Mouse (Mus musculus) hindbrain, embryonic 11.5 days (tissue): ENCODE results near the gene Lysmd2. TPM values are rescaled to one million over a fixed set of nuclear protein-coding genes. Genes with fewer than 3 reads are reported as not detected.

Experiments
- ATAC-seq: fragments of 200-750 bp; cut with Nextera tagmentation; 2 replicates; pipeline ENCODE4 v1.8.0; 2017; ENCODE audit warnings: mild to moderate bottlenecking, moderate TSS enrichment, moderate library complexity; ENCODE audit not compliant: low FRiP score
- DNase-seq: peaks from one replicate; pipeline ENCODE4 v3.0.0-alpha.2; 2015; ENCODE audit warnings: low spot score
- H3K27ac ChIP-seq: fragments of 300-500 bp; sonication (generic); 2 replicates; pipeline ENCODE4 v1.5.1; 2014; ENCODE audit warnings: mild to moderate bottlenecking, low read depth, low read length
- H3K27me3 ChIP-seq: fragments of 300-500 bp; sonication (generic); 2 replicates; pipeline ENCODE4 v1.6.1; 2014; ENCODE audit warnings: mild to moderate bottlenecking, low read length, moderate library complexity, mixed read lengths; ENCODE audit not compliant: control insufficient read depth, insufficient read depth
- H3K36me3 ChIP-seq: fragments of 300-500 bp; sonication (generic); 2 replicates; pipeline ENCODE4 v1.6.1; 2014; ENCODE audit warnings: mild to moderate bottlenecking, low read length, moderate library complexity, mixed read lengths; ENCODE audit not compliant: control insufficient read depth, insufficient read depth
- H3K4me1 ChIP-seq: fragments of 300-500 bp; sonication (generic); replicated peaks from 2 replicates; pipeline ENCODE4 v1.6.1; 2014; ENCODE audit warnings: low read length, mixed read lengths; ENCODE audit not compliant: control insufficient read depth, insufficient read depth
- H3K4me2 ChIP-seq: fragments of 300-500 bp; sonication (generic); replicated peaks from 2 replicates; pipeline ENCODE4 v1.6.1; 2014; ENCODE audit warnings: mild to moderate bottlenecking, low read depth, low read length
- H3K4me3 ChIP-seq: fragments of 300-500 bp; sonication (generic); 2 replicates; pipeline ENCODE4 v1.5.1; 2014; ENCODE audit warnings: low read depth, low read length
- H3K9ac ChIP-seq: fragments of 300-500 bp; sonication (generic); 2 replicates; pipeline ENCODE4 v1.6.1; 2014; ENCODE audit warnings: low read depth, low read length
- H3K9me3 ChIP-seq: fragments of 300-500 bp; sonication (generic); 2 replicates; pipeline ENCODE4 v1.6.1; 2016; ENCODE audit warnings: low read length; ENCODE audit not compliant: control insufficient read depth
- WGBS: fragments of 180-500 bp; shearing (Covaris S2); extraction: QIAGEN DNeasy Blood & Tissue Kit; methylation state at CpG from one replicate; pipeline ENCODE4 v1.1.7; 2014; 5-methylcytosine and 5-hydroxymethylcytosine counted together
- polyA plus RNA-seq: library from polyadenylated mRNA; unstranded; fragments of >200 nt; fragmentation: Nextera tagmentation; extraction: Ambion mirVana; gene quantifications from 2 replicates; pipeline ENCODE4 v1.2.1, GENCODE M21; 2014

The Lysmd2 gene
- polyA plus RNA-seq = 15.0 and 15.6 TPM in 2 replicates

DNA sequence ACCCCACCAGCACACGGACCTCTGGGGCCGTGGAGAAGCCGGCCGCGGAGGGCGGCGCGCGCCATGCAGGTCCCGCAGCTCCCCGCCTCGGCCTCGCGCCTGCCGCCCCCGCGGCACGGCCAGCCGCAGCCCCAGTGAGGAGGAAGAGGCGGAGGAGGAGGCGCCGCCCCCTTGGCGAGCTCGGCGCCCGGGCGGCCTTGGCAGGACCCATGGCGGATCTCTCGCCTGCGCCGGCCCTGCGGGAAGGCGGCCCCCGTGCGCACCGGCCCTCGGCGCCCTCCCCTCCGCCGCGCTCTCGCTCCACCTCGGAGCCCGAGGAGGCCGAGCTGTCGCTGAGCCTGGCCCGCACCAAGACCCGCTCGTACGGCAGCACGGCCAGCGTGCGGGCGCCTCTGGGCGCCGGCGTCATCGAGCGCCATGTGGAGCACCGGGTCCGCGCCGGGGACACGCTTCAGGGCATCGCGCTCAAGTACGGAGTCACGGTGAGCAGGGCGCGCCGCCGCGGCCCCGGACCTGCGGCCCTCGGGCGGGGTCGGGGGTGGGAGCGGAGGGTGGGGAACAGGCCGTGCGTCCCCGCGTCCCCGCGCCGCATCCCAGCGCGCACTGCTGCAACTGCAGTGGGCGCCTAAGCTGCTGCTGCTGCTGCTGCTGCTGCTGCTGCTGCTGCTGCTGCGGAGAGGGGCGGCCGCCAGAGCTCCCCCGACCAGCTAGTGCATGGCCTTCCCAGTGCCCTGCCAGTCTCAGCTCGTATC lies at the start of gene Lysmd2:
Gene Lysmd2 (plus strand): TSS at position 186 of the 752 bp plus-strand sequence.
- WGBS = under 1% methylated on average over 86 of the region's 94 CpGs
- peak; percentile 90 for ATAC-seq
- peak within 1 kb of the TSS; percentile 83 for H3K27ac ChIP-seq

DNA sequence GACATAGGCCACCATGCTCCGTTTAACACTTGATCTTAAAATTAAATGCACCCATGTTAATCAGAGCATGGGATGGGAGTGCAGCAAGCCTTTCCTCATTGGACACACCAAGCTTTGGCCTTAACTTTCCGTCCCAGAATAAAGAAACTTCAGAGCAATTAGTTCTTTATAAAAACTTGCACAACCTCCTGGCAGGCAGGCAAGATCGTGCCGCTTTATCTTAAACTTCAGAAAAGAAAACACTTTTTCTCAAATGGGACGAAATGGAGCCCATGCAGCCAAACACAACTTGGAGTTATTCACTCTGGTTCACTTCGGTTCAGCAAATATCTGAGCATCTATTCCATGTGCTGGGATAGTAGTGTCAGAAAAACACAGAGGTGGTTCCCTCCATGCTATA lies 46.2 kb upstream of the Lysmd2 start:
- ATAC-seq (no peak), DNase-seq (no peak)
- Histone ChIP-seq H3K9ac (no peak overlapping the region), H3K27ac (no peak overlapping the region), H3K4me1 (no peaks in the 10 kb centered on the region), H3K4me3 (no peak overlapping the region), H3K4me2 (no peak overlapping the region), H3K9me3 (no peaks in the 10 kb centered on the region), H3K36me3 (peaks cover 8% of the 10 kb centered on the region; the same call in 1 of the 2 replicates), H3K27me3 (no peaks in the 10 kb centered on the region)
- 90% methylated on average over 6 of the region's 6 CpGs for WGBS

More for the DNA sequence above, at the start of gene Lysmd2:
- Histone ChIP-seq H3K4me3 (peak within 1 kb of the TSS; percentile 74), H3K36me3 (no peaks in the 10 kb centered on the region), H3K9me3 (no peaks in the 10 kb centered on the region), H3K4me2 (peak within 1 kb of the TSS; percentile 87), H3K9ac (peak within 1 kb of the TSS; percentile 89), H3K4me1 (no peaks in the 10 kb centered on the region), H3K27me3 (no peaks in the 10 kb centered on the region)
- peak; percentile 77 for DNase-seq

DNA sequence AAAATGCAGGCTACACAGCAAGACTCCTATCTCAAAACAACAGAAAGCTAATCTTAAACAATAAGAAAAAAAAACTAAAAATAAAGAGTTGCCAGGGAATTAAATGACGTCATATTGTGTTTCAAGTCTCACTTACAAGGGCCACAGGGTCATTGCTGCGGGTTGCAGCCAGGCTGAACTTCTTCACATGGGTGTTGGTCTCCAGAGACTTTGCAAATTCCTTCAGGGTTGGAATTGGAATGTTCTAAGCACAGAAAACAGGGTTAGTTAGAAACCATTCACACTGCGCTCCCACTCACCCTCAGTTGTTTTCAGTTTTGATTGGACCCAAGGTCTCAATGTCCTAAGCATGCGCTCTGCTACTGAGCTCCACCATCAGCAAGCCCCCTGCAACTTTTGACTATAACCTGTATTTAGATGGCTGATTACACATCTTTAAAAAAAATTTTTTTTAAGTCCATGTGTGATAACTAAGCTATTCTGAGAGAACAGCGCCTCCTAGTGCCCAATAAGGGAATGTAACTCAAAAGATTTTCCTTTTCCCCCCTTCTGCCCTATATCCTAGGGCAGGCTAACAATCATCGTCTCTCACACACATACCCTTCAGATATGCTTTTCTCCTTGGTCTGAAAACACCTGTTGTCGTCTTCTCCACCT lies 43.7 kb upstream of the Lysmd2 start:
- Histone ChIP-seq H3K36me3 (no peaks in the 10 kb centered on the region), H3K4me1 (no peaks in the 10 kb centered on the region)

DNA sequence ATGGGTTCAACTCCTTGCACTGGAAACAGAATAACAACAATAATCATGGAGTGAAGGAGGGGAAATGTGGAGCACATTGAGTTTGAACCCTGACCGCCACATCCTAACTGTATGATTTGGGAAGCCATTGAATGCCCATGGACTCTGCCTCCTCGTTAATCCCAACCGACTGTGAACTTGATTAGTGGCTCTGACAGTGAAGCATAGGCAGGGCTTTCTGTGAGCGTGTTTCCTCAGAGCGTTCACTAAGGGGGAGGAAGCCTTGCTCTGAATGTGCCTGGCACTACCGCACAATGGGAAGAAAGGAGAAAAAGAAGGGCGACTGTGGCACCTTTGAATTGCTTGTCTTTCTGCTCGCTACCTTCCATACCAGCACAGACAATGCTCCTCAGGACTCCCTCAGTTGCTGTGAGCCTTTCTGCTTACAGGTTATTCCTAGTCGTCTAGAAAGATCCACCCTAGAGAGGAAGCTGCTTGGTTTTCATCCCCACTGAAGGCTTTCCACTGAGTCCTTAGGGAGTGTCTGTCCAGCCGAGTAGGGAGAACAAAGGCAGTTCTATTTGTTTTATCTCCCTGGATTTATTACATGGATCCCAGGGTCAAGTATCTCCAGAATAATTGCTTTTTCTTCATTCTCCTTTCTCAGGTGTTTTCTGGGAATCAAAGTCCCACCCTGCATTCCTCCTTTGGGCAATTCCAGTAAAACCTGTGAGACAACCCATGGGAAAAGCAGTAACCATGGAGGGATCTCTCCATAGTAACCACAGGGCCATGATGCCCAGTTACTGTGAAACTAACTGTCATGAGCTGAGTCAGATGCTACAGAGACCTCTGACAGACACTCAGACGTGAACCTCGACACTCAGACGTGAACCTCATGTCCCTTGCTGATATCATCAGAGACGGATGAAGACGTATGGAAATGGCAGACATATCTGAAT lies 35.4 kb upstream of the Lysmd2 start:
- DNase-seq (no peak), ATAC-seq (no peak)
- Histone ChIP-seq H3K4me1 (no peaks in the 10 kb centered on the region), H3K9ac (no peak overlapping the region), H3K36me3 (peaks cover 6% of the 10 kb centered on the region), H3K27me3 (no peaks in the 10 kb centered on the region), H3K27ac (no peak overlapping the region), H3K4me3 (no peak overlapping the region), H3K4me2 (no peak overlapping the region), H3K9me3 (no peaks in the 10 kb centered on the region)
- 90% methylated on average over 15 of the region's 15 CpGs for WGBS

More for the DNA sequence above, 43.7 kb upstream of the Lysmd2 start:
- WGBS = 54% methylated on average over 7 of the region's 7 CpGs
- Histone ChIP-seq H3K4me2 (no peak overlapping the region), H3K9me3 (no peaks in the 10 kb centered on the region), H3K27me3 (no peaks in the 10 kb centered on the region), H3K4me3 (no peak overlapping the region), H3K27ac (no peak overlapping the region), H3K9ac (no peak overlapping the region)
- ATAC-seq (no peak), DNase-seq (peak; percentile 54)

DNA sequence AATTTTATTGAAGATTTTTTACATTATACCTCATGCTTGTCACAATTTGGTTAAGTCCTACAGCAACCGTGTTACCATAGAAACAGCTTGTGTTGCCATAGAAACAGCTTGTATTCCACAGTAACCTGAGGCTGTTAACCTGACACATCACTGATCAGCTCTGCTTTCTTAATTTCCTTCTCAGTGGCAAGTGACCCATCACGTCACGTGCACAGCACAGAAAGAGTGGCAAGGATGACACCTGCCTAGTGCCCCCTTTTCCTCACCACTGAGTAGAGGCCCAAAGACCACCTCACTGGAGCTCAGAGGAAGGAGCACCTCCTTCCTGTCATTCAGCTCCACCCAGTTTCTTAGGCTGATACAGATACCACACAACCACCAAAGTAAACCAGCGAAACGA lies 32.1 kb upstream of the Lysmd2 start:
- H3K27me3 ChIP-seq = no peaks in the 10 kb centered on the region
- WGBS = 78% methylated on average over 5 of the region's 5 CpGs

DNA sequence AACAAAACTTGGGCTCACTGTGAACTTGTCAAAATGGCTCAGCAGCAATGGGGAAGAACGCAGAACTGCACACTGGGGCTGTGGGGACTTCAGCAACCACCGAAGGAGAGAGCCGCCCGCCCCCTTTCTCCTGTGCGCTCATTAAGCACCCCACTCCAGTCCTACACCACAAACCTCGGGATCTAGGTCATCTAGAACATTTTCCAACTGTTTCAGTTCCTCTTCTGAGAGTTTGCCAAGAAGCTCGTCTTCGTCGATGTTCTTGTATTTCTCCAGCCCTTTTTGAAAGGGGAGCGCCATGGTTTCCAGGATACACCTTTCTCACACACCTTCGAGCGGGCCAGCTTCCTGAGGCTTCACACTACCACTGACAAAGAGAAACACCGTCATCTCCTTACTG lies 28.5 kb upstream of the Lysmd2 start:
- no peaks in the 10 kb centered on the region for H3K36me3 ChIP-seq
- ATAC-seq = no peak

More for the DNA sequence above, 32.1 kb upstream of the Lysmd2 start:
- H3K4me3 ChIP-seq = no peak overlapping the region
- H3K27ac ChIP-seq = no peak overlapping the region
- no peaks in the 10 kb centered on the region for H3K4me1 ChIP-seq
- no peaks in the 10 kb centered on the region for H3K9me3 ChIP-seq
- no peak overlapping the region for H3K4me2 ChIP-seq
- DNase-seq (peak; percentile 22), ATAC-seq (peak; percentile 43; the same call in 1 of the 2 replicates)
- peaks cover 6% of the 10 kb centered on the region for H3K36me3 ChIP-seq
- H3K9ac ChIP-seq = no peak overlapping the region

DNA sequence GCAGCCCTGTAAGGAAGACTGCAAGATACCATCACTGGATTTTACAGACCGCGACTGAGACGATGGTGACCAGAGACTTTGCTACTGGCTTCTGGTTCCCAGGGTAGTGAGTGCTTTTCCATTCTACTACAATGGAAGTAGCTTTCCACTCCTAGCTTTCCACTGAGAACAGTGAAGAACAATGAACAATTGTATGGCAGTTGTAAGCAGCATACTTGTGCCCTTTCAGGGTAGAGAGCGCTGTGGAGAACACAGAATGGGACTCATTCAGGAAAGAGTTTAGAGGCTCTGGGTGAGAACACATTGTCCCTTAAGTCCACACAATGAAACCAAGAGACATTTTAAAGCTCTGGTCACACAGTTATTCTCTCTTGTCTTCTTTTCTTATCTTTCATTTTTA lies 27.9 kb upstream of the Lysmd2 start:
- DNase-seq = no peak
- no peaks in the 10 kb centered on the region for H3K27me3 ChIP-seq
- no peaks in the 10 kb centered on the region for H3K9me3 ChIP-seq
- peaks cover 3% of the 10 kb centered on the region; the same call in 1 of the 2 replicates for H3K4me1 ChIP-seq
- no peak overlapping the region for H3K4me2 ChIP-seq
- WGBS = 72% methylated on average over 4 of the region's 4 CpGs
- no peak for ATAC-seq
- no peak overlapping the region for H3K9ac ChIP-seq
- no peak overlapping the region for H3K27ac ChIP-seq
- no peak overlapping the region for H3K4me3 ChIP-seq
- H3K36me3 ChIP-seq = no peaks in the 10 kb centered on the region

More for the DNA sequence above, 28.5 kb upstream of the Lysmd2 start:
- Histone ChIP-seq H3K4me1 (peaks cover 3% of the 10 kb centered on the region; the same call in 1 of the 2 replicates), H3K4me2 (no peak overlapping the region), H3K9me3 (no peaks in the 10 kb centered on the region), H3K9ac (no peak overlapping the region), H3K27me3 (no peaks in the 10 kb centered on the region), H3K4me3 (no peak overlapping the region), H3K27ac (no peak overlapping the region)
- no peak for DNase-seq
- WGBS = 94% methylated on average over 13 of the region's 13 CpGs

DNA sequence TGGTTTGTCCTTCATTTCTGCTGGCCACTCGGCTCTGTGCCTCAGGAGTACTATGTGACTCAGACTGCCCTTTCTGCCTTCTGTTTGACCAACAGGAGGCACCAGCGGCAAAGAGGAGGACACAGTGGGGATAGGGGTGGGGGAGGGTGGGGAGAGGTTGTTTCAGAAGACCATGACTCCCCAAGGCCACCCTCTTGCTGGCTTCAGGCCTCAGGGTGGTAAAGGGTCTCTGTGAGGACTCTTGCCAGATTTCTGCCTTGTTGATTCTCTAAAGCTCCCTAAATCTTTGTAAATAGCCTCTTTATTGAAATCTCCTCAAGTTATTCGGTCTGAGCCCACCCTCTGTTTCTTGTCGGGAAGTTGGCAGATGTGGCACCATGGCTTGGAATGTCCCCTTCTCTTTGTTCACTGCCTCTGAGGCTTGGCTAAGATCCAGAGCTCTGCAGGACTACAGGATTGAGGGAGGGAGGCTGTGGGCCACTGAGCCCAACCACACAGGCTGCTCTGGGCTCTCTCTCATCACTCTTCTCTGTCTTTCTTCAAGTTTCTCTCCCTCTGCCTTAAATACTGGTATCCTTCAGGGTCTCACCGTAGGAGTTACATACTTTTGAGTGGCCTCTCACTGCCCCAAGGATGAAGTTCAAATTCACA lies 26.2 kb upstream of the Lysmd2 start:
- Histone ChIP-seq H3K4me2 (no peak overlapping the region), H3K4me3 (no peak overlapping the region), H3K36me3 (0 out of 2 replicates have a peak, but pooled peaks cover under 1% of the 10 kb centered on the region), H3K4me1 (peaks cover 3% of the 10 kb centered on the region; the same call in 1 of the 2 replicates), H3K9me3 (no peaks in the 10 kb centered on the region), H3K27me3 (no peaks in the 10 kb centered on the region), H3K9ac (no peak overlapping the region), H3K27ac (no peak overlapping the region)
- ATAC-seq (peak; percentile 71), DNase-seq (peak; percentile 20)
- 42% methylated on average over 5 of the region's 5 CpGs for WGBS
